Mouse (Mus musculus) layer of hippocampus, adult 9-10 months (tissue): ENCODE data around the gene Plekhb2.

Experiments used
- DNase-seq: peaks from one replicate; pipeline ENCODE4 v3.0.0; 2022; ENCODE audit warnings: low spot score

The Plekhb2 gene

DNA sequence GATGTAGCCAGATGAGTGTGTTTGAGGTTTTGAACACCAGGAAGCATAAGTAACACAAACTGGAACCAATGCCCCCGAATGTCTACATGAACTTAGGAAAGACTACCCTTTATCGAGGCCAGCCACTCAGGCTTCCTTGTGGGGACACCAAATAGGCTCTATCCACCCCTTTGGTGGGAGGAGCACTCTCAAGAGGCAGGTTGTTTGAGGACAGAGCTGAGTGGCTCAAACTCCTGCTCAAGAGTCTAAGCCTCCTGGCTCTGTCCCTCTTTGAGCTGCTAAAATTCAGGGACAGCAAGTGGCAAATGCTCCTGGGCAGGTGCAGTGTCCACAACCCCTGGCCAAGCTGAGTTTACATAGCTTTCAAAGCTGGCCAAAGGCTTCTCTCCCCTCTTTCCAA, 14.9 kb upstream of the Plekhb2 start:
- no peak for DNase-seq

DNA sequence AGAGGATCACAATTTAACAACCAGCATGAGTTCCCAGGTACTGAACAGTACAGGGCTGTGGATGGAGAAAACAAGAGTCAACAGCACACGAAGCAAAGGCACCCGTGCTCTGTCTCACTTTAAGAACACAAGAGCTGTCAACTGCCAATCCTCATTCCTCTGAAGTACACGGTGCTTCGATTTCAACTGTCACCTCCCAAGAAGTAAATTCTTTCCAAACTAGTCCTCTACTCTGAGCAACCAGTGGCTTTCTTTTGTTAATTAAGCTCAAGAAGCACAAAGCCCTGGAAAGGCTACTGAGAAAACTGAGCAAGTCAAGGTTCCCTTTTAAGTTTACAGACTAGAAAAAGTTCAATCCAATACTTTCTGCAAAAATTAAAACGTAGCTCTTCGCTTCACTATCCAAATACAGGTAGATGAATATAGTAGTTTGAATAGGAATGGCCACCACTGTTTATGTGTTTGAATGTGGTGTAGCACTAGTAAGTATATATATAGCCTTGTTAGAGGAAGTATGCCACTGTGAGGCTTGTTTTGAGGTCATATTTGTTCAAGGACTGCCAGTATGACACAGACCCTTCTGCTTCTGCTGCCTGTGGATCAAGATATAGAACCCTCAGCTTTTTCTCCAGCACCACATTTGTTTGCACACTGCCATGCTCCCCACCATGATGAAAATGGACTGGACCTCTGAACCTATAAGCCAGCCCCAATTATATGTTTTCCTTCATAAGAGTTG, 11.7 kb upstream of the Plekhb2 start:
- no peak for DNase-seq

DNA sequence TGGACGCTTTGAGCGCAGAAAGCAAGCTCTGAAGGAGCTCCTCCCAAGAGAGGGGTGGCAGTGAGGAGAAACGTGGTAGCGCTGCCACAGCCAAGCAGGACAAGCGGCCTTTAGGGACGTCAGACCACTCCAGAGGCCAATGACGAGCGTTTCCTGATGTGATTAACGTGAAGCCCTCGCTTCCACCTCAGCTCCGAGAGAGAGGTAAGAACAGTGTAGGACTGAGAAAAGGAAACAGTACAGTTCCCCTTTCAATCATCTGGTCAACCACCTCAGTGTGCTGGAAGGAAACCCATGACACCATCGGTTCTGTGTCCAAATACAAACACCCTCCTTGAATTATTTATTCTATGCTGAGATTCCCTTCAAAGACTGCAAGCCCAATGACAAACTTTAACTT, 10.5 kb upstream of the Plekhb2 start:
- no peak for DNase-seq

DNA sequence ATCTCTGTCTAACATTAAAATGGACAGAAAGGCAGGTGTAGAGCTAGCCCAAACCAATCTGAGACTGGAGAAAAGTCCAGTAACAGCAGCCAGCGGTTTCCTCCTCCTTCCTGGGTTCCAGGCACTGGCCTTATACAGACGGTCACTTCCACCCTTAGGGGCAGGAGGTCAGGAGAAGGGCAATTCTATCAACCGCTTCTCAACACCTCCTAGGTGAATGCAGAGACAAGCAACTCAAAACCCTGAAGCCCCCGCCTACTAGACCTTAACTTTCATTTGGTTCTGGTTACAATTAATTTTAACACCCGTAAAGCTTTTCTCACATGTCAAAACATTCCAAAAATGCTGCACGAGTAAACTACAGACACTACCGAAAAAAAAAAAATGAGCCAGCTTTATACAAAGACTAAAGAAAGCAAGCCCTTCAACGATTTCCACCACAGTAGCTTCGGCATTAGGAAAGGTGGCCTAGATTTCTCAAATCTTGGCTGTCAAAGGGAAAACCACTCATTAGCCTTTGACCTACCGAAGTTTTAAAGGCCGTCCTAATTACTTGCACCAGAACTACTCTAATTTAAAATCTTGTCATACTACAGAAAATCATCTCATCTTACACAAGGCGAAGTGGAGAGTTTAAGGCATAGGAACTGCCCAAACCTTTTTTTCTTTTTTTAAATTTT, 7.9 kb upstream of the Plekhb2 start:
- no peak for DNase-seq

DNA sequence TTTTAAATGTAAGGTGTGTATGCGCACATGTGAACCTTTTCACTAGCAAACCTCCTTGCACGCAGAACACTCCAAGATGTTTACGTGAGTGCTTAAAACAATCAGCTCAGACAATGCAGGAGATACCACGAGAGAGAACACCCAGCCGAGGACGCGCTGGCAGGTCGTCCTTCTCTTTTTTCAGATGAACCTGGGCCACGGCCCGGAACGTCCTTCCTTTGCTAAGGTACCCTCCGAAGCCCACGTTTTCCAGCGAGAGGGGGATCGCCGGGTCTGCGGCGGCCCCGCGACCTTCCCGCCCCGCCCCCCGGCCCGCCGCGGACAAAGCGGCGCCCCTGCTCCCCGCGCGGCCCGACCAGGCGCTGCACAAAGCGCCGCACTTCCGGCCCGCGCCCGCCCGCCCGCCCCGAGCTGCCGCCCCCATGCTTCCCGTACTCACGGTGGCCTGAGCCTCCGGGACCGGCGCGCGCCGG, 7.4 kb upstream of the Plekhb2 start:
- DNase-seq = no peak

DNA sequence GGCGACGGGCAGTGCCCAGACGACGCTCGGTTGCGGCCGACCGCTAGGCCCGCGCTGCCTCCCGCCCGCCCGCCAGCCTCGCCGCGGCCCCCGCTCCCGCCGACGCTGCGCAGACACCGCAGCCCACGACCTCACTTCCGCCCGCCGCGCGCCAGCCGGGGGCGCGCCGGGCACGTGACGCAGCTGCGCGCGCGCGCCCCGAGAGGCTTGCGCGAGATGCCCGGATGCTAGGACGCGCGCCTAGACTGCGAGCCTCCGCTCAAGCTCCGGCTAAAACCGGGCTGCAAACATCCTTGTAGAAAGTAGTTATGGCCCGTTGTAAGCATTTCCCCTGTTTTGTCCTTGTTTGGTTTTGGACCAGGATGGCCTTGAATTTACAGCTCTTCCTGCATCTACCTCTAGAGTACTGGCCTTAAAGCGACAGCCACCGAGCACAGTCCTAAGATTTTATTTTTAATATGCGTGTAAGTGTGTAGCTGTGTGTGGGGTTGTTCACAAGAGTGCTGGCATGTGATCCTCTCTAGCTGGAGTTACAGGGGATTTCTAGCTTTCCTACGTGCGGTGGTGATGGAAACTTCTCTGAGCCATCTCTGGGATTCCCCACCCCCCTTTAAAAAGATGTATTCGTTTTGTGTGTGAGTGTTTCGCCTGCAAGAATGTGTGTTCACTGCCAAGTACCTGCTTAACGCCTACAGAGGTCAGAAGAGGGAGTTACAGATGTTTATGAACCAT, 6.7 kb upstream of the Plekhb2 start, which contains the start of gene Fam168b:
TSS of gene Fam168b (minus strand) at position 179 of the 732 bp plus-strand sequence.
- DNase-seq = peak; percentile 61

DNA sequence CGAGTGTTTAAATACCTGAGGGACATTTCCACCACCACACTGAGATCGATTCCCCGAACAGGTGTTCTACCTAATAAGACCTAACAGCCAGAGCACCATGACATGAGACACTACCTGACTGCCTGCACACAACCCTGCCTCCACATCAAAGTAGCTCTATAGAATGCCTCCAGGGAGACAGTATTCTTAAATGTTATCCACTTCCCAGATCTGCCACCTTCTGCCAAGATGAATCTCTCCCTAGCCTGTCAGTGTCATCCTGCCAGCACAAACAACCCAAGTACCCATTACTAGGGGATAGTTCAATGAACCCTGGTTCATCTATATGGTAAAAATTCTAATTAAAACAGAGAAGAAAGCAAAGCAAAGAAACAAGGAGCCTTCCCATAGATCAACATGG, 2.7 kb upstream of the Plekhb2 start:
- DNase-seq = no peak

DNA sequence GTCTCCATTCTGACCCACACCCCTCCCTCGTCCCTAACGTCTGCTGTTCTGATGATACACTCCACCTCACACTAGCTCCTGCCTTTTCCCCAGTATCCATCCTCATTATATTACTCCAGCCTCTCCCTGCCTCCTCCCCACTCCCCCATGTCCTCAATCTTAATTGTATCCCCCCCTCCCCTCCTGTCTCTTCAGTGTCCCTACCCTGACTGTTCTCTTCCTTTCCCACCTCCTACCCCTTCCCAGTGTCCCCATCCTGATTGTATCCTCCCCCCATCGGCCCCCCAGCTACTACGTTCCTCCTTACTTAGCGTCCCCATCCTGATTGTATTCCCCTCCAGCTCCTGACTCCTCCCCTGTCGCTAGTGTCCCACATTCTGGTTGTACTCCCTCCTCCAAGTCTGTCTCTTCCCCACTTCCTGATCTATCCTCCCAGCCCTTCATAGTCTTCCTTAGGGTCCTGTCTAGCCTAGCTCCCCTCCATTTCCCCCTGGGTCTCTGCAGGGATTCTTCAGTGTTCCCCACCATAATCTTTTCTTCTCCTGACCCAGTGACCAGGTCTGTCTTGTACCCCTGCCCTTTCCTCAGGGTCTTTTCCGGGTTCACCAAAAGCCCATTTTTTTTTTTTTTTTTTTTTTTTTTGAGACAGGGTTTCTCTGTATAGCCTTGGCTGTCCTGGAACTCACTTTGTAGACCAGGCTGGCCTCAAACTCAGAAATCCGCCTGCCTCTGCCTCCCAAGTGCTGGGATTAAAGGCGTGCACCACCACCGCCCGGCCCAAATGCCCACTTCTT, 764 bp downstream of the Plekhb2 start:
- no peak for DNase-seq

DNA sequence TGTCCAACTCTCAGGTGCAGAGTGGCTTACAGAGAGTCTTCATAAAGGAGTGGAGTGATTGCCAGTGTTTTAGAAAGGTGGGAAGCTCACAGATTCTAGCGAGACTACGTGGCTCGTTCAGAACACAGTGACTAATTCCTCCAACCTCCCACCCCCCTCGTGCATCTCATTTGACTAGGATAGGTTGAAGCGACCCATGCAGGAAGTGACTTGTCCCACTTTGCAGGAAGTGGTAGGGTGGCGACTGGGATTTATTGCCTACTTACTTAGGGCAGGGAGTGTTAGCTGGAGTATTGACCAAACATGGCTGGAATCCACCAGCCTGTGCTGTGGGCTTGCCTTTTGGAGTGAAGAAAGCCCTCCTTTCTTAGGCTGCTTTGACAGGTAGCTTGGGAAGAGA, 1.8 kb downstream of the Plekhb2 start:
- no peak for DNase-seq

DNA sequence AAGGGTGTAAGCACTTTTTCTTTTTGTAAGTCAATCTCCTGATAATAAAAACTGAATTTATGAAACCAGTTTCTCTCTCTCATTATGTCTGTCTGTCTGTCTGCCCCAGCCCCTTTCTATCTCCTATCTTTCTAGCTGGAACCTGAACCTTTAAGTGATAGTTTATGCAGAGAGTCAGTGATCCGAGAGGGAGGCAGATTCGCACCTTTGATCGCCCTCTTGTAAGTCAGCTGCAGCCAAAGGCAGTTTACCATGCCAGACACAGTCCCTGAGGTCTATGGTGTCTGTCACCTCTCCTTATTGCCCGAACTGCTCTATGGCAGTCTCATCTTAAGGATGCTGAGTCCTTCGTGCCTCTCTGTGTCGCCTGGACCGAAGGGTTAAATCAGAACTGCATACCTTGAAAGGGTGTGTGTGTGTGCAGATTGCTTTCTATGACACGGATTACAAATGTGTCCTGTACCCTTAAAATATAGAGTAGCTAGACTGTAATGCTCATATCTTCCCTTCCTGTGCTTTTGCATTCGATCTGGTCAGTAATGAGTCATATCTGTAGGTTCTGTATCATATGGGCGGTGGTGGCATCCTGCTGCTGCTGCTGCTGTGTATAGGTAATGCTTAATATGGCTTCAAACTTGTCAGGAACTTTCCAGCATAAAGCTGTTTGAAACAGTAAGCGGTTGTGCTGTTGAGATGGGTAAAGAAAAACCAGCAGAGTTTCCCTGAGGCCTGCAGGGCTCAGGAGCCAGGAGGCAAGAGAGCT, 2.5 kb downstream of the Plekhb2 start:
- DNase-seq = no peak

DNA sequence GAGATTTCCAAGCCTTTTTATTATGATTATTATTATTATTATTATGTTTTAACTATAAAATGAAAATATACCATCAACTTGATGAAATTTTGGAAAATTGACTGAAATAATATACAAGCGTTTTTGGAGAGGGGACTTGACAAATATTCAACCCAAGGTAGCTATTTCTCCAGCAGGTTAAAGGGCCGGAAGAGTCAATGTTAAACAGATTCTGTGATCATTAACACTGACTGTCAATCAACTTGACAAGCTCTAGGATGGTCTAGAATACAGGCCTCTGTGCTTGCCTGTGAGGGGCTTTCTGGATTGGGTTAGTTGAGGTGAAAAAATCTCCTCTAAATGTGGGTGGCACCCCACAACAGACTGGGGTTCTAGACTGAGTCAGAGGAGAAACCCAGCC, 4.0 kb downstream of the Plekhb2 start:
- no peak for DNase-seq

DNA sequence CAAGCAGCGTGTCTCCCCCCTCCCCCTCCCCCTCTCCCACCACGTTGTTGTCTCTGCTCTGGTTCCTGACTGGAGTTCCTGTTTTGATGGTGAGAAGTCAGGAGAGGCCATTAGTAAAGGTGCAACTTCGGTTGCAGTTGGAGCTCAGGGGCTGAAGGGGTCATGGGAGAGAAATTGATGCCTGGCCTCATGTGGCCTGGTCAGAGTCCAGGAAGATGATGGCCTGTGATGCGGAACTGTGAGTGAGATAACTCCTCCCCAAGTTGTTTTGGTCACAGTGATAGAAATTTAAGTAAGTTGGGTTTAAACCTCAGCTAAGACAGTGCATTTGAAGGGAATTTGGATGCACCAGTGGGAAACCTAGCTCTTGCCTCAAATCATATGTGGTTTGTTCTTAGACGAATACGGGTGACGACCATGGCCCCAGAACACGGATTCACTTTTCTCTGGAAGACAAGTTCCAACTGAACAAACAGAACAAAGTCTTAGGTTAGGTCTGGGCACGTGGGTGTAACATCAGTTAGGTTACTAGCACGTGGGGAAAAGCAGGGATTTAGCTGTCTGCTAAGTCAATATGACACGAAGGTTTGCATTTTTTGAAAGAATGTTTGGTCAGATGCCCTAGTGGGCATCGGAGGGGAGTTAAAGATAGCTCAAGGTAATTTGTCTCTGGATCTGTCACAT, 5.4 kb downstream of the Plekhb2 start:
- no peak for DNase-seq

DNA sequence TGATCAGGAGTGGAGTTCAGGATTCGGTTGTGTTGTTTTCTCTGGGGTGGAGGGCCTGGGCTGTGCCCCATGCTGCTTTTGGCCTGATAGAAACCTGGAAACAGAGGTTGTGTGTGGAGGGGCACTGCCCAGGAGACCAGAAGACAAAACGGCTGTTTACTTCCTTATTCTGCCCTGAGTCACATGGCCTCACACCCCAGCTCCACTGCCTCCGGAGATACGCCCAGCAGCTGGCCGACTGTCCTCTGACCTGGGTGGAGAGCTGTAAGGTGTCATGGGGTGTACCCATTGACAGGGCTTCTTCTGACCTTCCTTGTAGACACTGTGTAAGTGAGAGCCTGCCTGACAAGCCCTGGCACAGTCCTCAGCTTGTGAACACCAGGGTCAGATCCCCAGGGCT, 8.9 kb downstream of the Plekhb2 start:
- DNase-seq = no peak

DNA sequence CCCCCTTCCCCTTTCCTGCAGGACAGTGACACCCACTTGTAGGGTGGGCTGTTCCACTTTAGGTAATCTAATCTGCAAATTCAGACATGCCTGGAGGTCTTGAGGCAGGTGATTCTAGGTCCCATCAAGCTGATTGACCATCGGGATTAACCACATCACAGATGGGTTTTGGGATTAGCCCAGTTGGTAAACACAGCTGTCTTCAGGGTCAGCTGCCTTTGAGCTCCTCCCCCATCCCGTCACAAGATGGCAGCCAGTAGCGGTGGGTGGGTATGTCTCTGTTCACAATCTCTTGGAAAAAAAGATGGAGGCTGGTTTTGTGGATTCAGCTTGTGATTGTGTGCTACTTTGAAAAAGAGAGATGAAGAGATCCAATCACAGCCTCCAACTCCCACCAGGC, 10.0 kb downstream of the Plekhb2 start:
- DNase-seq = no peak

DNA sequence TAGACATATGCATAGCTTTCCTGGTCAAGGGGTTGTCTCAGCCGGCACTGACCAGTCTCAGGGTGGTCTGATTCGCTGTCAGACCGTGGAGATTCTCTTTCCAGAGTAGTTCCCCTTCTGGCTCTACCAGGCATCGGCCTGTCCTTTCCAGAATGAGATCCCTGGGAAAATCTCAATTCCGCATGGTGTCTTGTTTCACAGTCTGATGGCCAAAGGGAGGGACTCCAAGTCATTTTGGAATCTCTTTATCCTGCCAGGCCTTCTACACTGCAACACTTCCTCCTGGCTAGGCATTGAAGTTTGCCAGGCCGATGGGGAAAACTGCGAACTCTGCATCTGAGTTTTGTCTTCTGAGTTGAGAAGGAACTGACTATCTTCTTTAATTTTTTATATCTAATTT, 10.4 kb downstream of the Plekhb2 start:
- DNase-seq = no peak

DNA sequence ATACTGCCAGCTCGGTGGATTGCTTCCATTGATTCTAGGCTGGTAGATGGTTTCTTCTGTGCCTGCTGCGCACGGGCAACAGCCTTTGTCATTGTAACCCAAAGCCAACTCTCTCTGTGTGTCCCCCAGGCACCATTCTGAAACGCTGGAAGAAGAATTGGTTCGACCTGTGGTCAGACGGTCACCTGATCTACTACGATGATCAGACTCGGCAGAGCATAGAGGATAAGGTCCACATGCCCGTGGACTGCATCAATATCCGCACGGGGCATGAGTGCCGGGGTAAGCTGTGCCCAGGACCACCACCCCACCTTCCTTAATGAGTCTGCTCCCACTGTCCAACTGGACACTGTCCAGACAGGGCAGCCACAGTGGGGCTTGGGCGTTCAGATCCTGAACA, 13.1 kb downstream of the Plekhb2 start:
- DNase-seq = no peak

DNA sequence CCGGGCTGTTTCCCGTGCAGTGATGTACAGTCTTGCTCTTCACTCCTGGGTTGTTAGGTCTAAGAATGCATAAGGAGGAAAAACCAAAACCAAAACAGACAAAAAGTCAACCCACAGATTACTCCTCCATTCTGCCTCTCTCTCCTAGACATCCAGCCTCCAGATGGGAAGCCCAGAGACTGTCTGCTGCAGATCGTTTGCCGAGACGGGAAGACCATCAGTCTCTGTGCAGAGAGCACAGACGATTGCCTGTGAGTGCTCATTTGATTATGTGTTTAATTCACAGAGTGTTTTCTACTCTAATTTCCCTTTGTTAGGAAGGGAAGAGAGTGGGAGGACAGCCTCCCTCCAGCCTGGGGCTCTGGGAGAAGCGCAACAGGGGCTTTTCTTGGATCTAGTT, 13.5 kb downstream of the Plekhb2 start:
- DNase-seq = no peak

DNA sequence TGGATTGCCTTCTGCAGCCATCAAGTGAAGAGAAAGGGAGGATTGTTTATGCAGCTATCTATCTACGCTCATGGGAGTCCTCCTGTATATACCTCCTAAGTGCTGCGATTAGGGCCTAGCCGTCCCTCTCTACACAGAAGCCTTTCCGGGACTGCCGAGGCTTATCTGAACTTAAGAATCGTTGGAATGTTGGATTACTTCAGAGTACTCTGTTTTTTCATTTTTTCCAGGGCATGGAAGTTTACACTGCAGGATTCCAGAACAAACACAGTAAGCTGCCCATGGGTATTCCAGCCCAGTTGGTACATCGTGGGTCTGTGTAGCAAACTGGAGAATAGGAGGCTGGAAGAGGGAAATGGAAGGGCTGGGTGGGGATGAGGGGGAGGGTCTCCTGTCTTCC, 14.5 kb downstream of the Plekhb2 start:
- no peak for DNase-seq

DNA sequence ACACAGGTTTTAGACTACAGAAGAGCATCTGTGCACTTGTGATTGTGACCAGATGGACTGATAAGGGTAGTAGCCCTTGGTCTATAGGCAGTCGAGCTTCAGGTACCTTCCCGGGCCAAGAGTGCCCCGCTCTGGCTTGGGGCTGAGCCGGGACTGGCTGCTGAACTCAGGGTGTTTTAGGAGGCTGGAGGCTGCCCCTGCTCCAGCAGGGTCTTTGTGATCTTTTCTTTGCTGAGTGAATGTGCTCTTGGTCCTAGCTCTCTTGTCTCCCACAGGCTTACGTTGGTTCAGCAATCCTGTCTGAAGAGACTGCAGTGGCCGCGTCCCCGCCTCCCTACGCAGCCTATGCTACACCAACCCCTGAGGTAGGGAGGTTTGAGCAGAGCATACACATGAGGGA, 16.1 kb downstream of the Plekhb2 start:
- no peak for DNase-seq

DNA sequence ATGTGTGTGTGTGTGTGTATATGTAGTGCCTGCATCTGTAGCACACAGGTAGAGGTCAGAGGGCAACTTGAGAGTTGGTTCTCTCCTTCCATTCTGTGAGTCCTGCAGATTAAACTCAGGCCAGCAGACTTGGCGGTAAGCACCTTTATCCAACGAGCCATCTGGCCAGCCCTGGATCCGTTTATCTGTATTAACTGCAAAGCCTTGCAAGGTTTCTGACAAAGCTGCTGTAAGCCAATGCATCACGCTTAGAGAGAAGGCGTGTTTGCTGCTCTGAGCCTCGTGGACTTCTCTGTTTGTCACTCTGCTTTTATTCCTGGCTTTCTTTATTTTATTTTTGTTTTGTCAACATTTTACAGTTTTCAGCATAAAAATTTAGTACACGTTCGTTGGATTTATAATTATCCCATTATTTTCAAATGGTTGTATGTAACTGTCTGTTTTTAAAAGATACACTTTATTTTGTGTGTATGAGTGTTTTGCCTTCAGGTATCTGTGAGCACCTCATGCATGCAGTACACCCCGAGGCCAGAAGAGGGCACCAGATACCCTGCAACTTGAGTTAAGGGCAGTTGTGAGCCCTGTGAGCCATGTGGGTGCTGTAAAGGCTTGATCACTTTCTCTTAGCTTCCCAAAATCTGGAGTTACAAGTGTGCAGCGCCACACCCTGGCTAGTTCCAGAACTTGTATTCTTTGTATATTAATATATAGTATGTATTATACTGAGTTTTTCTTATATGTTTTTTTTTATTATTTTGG, 17.2 kb downstream of the Plekhb2 start:
- peak; percentile 77 for DNase-seq
